Mouse (Mus musculus): ENCODE measurements around the gene Fbrsl1. TPM values are rescaled to one million over a fixed set of nuclear protein-coding genes. Genes with fewer than 3 reads are reported as not detected.
A peak's percentile ranks its signal among the peaks of the same experiment; 100 is the strongest.

The Fbrsl1 gene
- polyA plus RNA-seq, 1 experiment from 2014 or later, result 27.7 TPM

- H3K27ac ChIP-seq, result no peak overlapping the region
- H3K4me2 ChIP-seq, result no peak overlapping the region
- H3K27me3 ChIP-seq, result no peaks in the 10 kb centered on the region
- no peaks in the 10 kb centered on the region for H3K4me1 ChIP-seq (replicated peaks)
- H3K9ac ChIP-seq (replicated peaks), result no peak overlapping the region
- 81% methylated on average over 4 of the region's 4 CpGs for WGBS
- no peak overlapping the region for H3K4me3 ChIP-seq (replicated peaks)
- peaks cover 4% of the 10 kb centered on the region; the same call in 1 of the 2 replicates for H3K36me3 ChIP-seq
- H3K9me3 ChIP-seq, result no peaks in the 10 kb centered on the region
- no peak for ATAC-seq (ENCODE audit: insufficient number of reproducible peaks, insufficient read depth, low FRiP score, low TSS enrichment, low read depth)
Measured at GRCm38 (mm10) chr5:110425187-110425586, 23.1 kb downstream of the Fbrsl1 start.

GRCm38 (mm10) chr5:110424204-110424603 lies 24.1 kb downstream of the Fbrsl1 start:
- WGBS, result 85% methylated on average over 5 of the region's 5 CpGs
- H3K4me1 ChIP-seq (replicated peaks), result 0 out of 2 replicates have a peak, but pooled peaks cover 5% of the 10 kb centered on the region
- H3K9ac ChIP-seq (replicated peaks), result no peak overlapping the region
- H3K9me3 ChIP-seq, result no peaks in the 10 kb centered on the region
- no peak for ATAC-seq (ENCODE audit: insufficient number of reproducible peaks, insufficient read depth, low FRiP score, low TSS enrichment, low read depth)
- H3K27me3 ChIP-seq, result no peaks in the 10 kb centered on the region
- no peak overlapping the region for H3K4me3 ChIP-seq (replicated peaks)
- H3K27ac ChIP-seq, result no peak overlapping the region
- H3K4me2 ChIP-seq, result no peak overlapping the region
- no peaks in the 10 kb centered on the region for H3K36me3 ChIP-seq

- no peak overlapping the region for H3K27ac ChIP-seq
- WGBS, result 95% methylated on average over 6 of the region's 6 CpGs
- H3K4me2 ChIP-seq, result no peak overlapping the region
- peaks cover 24% of the 10 kb centered on the region for H3K4me1 ChIP-seq (replicated peaks)
- no peak overlapping the region for H3K9ac ChIP-seq (replicated peaks)
- no peak overlapping the region for H3K4me3 ChIP-seq (replicated peaks)
- H3K36me3 ChIP-seq, result no peaks in the 10 kb centered on the region
- H3K9me3 ChIP-seq, result no peaks in the 10 kb centered on the region
- H3K27me3 ChIP-seq, result no peaks in the 10 kb centered on the region
- no peak for ATAC-seq (ENCODE audit: insufficient number of reproducible peaks, insufficient read depth, low FRiP score, low TSS enrichment, low read depth)
Measured at GRCm38 (mm10) chr5:110421393-110421792, 26.9 kb downstream of the Fbrsl1 start.

- Histone ChIP-seq H3K9ac (replicated peaks) (no peak overlapping the region), H3K9me3 (no peaks in the 10 kb centered on the region), H3K4me3 (replicated peaks) (no peak overlapping the region), H3K27ac (no peak overlapping the region), H3K27me3 (no peaks in the 10 kb centered on the region), H3K36me3 (no peaks in the 10 kb centered on the region), H3K4me1 (replicated peaks) (peaks cover 28% of the 10 kb centered on the region), H3K4me2 (no peak overlapping the region)
- ATAC-seq (ENCODE audit: insufficient number of reproducible peaks, insufficient read depth, low FRiP score, low TSS enrichment, low read depth), result no peak
- WGBS, result 68% methylated on average over 1 of the region's 1 CpGs
Measured at GRCm38 (mm10) chr5:110420950-110421349, 27.4 kb downstream of the Fbrsl1 start.

GRCm38 (mm10) chr5:110420201-110420600 lies 28.1 kb downstream of the Fbrsl1 start:
- no peaks in the 10 kb centered on the region for H3K27me3 ChIP-seq
- H3K4me3 ChIP-seq (replicated peaks), result no peak overlapping the region
- no peak for ATAC-seq (ENCODE audit: insufficient number of reproducible peaks, insufficient read depth, low FRiP score, low TSS enrichment, low read depth)
- 85% methylated on average over 4 of the region's 4 CpGs for WGBS
- H3K27ac ChIP-seq, result no peak overlapping the region
- no peak overlapping the region for H3K9ac ChIP-seq (replicated peaks)
- H3K4me1 ChIP-seq (replicated peaks), result peaks cover 36% of the 10 kb centered on the region
- H3K4me2 ChIP-seq, result no peak overlapping the region
- no peaks in the 10 kb centered on the region for H3K9me3 ChIP-seq
- H3K36me3 ChIP-seq, result no peaks in the 10 kb centered on the region

GRCm38 (mm10) chr5:110418523-110418911 lies 29.8 kb downstream of the Fbrsl1 start:
- peaks cover 47% of the 10 kb centered on the region for H3K4me1 ChIP-seq (replicated peaks)
- 85% methylated on average over 1 of the region's 1 CpGs for WGBS
- no peak overlapping the region for H3K4me2 ChIP-seq
- no peaks in the 10 kb centered on the region for H3K36me3 ChIP-seq
- no peaks in the 10 kb centered on the region for H3K27me3 ChIP-seq
- H3K4me3 ChIP-seq (replicated peaks), result no peak overlapping the region
- H3K27ac ChIP-seq, result no peak overlapping the region
- ATAC-seq (ENCODE audit: insufficient number of reproducible peaks, insufficient read depth, low FRiP score, low TSS enrichment, low read depth), result no peak
- H3K9me3 ChIP-seq, result no peaks in the 10 kb centered on the region
- no peak overlapping the region for H3K9ac ChIP-seq (replicated peaks)

- Histone ChIP-seq H3K36me3 (0 out of 2 replicates have a peak, but pooled peaks cover 2% of the 10 kb centered on the region), H3K27ac (no peak overlapping the region), H3K27me3 (no peaks in the 10 kb centered on the region), H3K4me3 (replicated peaks) (no peak overlapping the region), H3K9ac (replicated peaks) (no peak overlapping the region), H3K4me2 (no peak overlapping the region), H3K4me1 (replicated peaks) (peaks cover 52% of the 10 kb centered on the region), H3K9me3 (no peaks in the 10 kb centered on the region)
- ATAC-seq (ENCODE audit: insufficient number of reproducible peaks, insufficient read depth, low FRiP score, low TSS enrichment, low read depth), result no peak
- WGBS, result 41% methylated on average over 14 of the region's 14 CpGs
Measured at GRCm38 (mm10) chr5:110417756-110418522, 30.4 kb downstream of the Fbrsl1 start.

GRCm38 (mm10) chr5:110416825-110417401 lies 31.4 kb downstream of the Fbrsl1 start:
- Histone ChIP-seq H3K9me3 (no peaks in the 10 kb centered on the region), H3K36me3 (0 out of 2 replicates have a peak, but pooled peaks cover 6% of the 10 kb centered on the region), H3K4me2 (no peak overlapping the region), H3K4me1 (replicated peaks) (peaks cover 52% of the 10 kb centered on the region), H3K9ac (replicated peaks) (no peak overlapping the region), H3K4me3 (replicated peaks) (no peak overlapping the region), H3K27ac (no peak overlapping the region), H3K27me3 (no peaks in the 10 kb centered on the region)
- no peak for ATAC-seq (ENCODE audit: insufficient number of reproducible peaks, insufficient read depth, low FRiP score, low TSS enrichment, low read depth)
- WGBS, result 12% methylated on average over 7 of the region's 7 CpGs

GRCm38 (mm10) chr5:110415806-110416700 lies 32.2 kb downstream of the Fbrsl1 start:
- H3K36me3 ChIP-seq, result peaks cover 11% of the 10 kb centered on the region; the same call in 1 of the 2 replicates
- 47% methylated on average over 13 of the region's 13 CpGs for WGBS
- peaks cover 52% of the 10 kb centered on the region for H3K4me1 ChIP-seq (replicated peaks)
- no peaks in the 10 kb centered on the region for H3K27me3 ChIP-seq
- H3K9ac ChIP-seq (replicated peaks), result no peak overlapping the region
- H3K9me3 ChIP-seq, result no peaks in the 10 kb centered on the region
- H3K27ac ChIP-seq, result peak overlapping the region; percentile 74; the same call in 1 of the 2 replicates
- ATAC-seq (ENCODE audit: insufficient number of reproducible peaks, insufficient read depth, low FRiP score, low TSS enrichment, low read depth), result no peak
- H3K4me3 ChIP-seq (replicated peaks), result no peak overlapping the region
- no peak overlapping the region for H3K4me2 ChIP-seq

- Histone ChIP-seq H3K36me3 (peaks cover 15% of the 10 kb centered on the region; the same call in 1 of the 2 replicates), H3K9me3 (no peaks in the 10 kb centered on the region), H3K4me1 (replicated peaks) (peaks cover 52% of the 10 kb centered on the region), H3K4me3 (replicated peaks) (no peak overlapping the region), H3K27me3 (no peaks in the 10 kb centered on the region), H3K27ac (no peak overlapping the region; the same call in 1 of the 2 replicates), H3K4me2 (no peak overlapping the region), H3K9ac (replicated peaks) (no peak overlapping the region)
- 15% methylated on average over 5 of the region's 5 CpGs for WGBS
- ATAC-seq (ENCODE audit: insufficient number of reproducible peaks, insufficient read depth, low FRiP score, low TSS enrichment, low read depth), result peak; percentile 66; the same call in 1 of the 2 replicates
Measured at GRCm38 (mm10) chr5:110415022-110415421, 33.3 kb downstream of the Fbrsl1 start.

GRCm38 (mm10) chr5:110413018-110413417 lies 35.3 kb downstream of the Fbrsl1 start:
- Histone ChIP-seq H3K4me2 (no peak overlapping the region), H3K27me3 (no peaks in the 10 kb centered on the region), H3K9ac (replicated peaks) (no peak overlapping the region), H3K4me1 (replicated peaks) (peaks cover 51% of the 10 kb centered on the region), H3K36me3 (peaks cover 21% of the 10 kb centered on the region; the same call in 1 of the 2 replicates), H3K27ac (no peak overlapping the region), H3K9me3 (no peaks in the 10 kb centered on the region), H3K4me3 (replicated peaks) (no peak overlapping the region)
- no peak for ATAC-seq (ENCODE audit: insufficient number of reproducible peaks, insufficient read depth, low FRiP score, low TSS enrichment, low read depth)
- WGBS, result 89% methylated on average over 14 of the region's 14 CpGs
